Mouse (Mus musculus): ENCODE measurements around the gene Tmub2. TPM values are rescaled to one million over a fixed set of nuclear protein-coding genes. Genes with fewer than 3 reads are reported as not detected.
A peak's percentile ranks its signal among the peaks of the same experiment; 100 is the strongest.
"Not testable (repeated sequence)": the region's sequence is repeated elsewhere in the genome, so short reads cannot be mapped to it uniquely, and the experiment has no call there.

Tmub2 gene
- polyA plus RNA-seq, 1 experiment from 2014 or later, result 48.9 TPM

DNA sequence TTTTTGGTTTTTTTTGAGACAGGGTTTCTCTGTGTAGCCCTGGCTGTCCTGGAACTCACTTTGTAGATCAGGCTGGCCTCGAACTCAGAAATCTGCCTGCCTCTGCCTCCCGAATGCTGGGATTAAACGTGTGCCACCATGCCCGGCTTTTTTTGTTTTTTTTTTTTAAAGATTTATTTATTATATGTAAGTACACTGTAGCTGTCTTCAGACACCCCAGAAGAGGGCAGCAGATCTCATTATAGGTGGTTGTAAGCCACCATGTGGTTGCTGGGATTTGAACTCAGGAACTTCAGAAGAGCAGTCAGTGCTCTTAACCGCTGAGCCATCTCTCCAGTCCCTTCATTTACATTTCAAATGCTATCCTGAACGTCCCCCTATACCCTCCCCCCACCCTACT, 4.5 kb upstream of the Tmub2 start:
- 84% methylated on average over 6 of the region's 6 CpGs for WGBS
- not testable (repeated sequence) for H3K36me3 ChIP-seq; H3K9me3 ChIP-seq; ATAC-seq (ENCODE audit: insufficient number of reproducible peaks, insufficient read depth, low FRiP score, low TSS enrichment); H3K27me3 ChIP-seq; H3K4me2 ChIP-seq (replicated peaks); H3K4me3 ChIP-seq; H3K27ac ChIP-seq; H3K9ac ChIP-seq
- H3K4me1 ChIP-seq, result peaks cover 14% of the 10 kb centered on the region; the same call in 1 of the 2 replicates

DNA sequence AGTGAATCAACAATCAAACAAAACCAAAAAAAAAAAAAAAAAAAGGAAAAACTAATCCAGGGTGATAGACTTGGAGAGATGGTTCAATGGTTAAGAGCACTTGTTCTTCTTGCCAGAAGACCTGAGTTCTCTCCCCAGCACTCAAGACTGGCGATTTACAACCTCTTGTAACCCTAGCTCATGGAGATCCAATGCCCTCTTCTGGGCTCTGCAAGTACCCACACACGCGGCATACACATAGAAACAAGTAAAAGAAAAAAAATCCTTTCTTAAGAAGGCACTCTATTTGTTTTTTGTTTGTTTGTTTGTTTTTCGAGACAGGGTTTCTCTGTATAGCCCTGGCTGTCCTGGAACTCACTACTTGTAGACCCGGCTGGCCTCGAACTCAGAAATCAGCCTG, 809 bp upstream of the Tmub2 start:
- Histone ChIP-seq H3K9me3 (no peaks in the 10 kb centered on the region), H3K4me2 (replicated peaks) (peak overlapping the region; percentile 65), H3K27me3 (no peaks in the 10 kb centered on the region), H3K9ac (no peak overlapping the region), H3K4me1 (peaks cover 13% of the 10 kb centered on the region), H3K36me3 (peaks cover 18% of the 10 kb centered on the region), H3K27ac (peak overlapping the region; percentile 47; the same call in 1 of the 2 replicates), H3K4me3 (0 out of 2 replicates have a peak overlapping the region, but pooled peaks have one; percentile 73)
- WGBS, result 88% methylated on average over 6 of the region's 6 CpGs
- no peak for ATAC-seq (ENCODE audit: insufficient number of reproducible peaks, insufficient read depth, low FRiP score, low TSS enrichment)

DNA sequence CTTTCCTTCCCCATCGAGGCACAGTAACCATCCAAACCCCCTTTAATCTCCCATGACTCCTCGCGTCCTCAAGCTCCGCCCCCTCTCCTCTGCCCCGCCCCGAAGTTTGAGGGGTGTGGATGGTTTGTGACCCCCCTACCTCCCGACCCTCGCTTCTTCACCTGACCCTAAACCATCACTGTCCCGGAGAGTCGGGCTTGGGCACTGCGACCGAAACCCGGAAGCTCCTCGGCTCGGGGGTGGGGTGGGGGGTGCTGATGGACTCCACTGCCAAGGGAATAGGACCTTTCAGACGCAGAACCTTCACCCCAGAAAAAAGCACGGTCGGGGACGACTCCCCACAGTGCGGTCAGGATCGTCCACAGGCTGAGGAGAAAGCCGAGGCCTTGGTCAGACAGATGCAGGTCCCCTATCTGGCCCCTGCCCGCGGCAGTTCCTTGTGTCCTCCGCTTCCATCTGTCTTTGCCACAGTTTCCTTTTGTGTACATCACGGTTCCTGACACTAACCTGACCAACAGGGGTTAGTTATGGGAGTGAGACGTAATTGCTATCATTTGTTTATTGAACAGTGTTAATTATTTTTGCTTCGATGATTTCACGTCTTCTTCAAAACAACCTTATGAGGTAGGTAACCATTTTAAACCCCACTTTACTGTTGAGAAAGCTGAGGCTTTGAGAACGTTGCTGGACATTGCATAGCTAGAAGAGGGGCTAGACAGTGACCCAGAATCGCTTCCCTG, 534 bp downstream of the Tmub2 start:
- H3K4me2 ChIP-seq (replicated peaks), result peak overlapping the region; percentile 65
- H3K9me3 ChIP-seq, result no peaks in the 10 kb centered on the region
- H3K27me3 ChIP-seq, result no peaks in the 10 kb centered on the region
- peak overlapping the region; percentile 47 for H3K27ac ChIP-seq
- H3K36me3 ChIP-seq, result peaks cover 32% of the 10 kb centered on the region
- peaks cover 13% of the 10 kb centered on the region for H3K4me1 ChIP-seq
- peak; percentile 60 for ATAC-seq (ENCODE audit: insufficient number of reproducible peaks, insufficient read depth, low FRiP score, low TSS enrichment)
- 5% methylated on average over 31 of the region's 31 CpGs for WGBS
- peak overlapping the region; percentile 76 for H3K9ac ChIP-seq
- H3K4me3 ChIP-seq, result peak overlapping the region; percentile 73

- no peak for ATAC-seq (ENCODE audit: insufficient number of reproducible peaks, insufficient read depth, low FRiP score, low TSS enrichment)
- H3K27ac ChIP-seq, result no peak overlapping the region
- peaks cover 13% of the 10 kb centered on the region for H3K4me1 ChIP-seq
- no peak overlapping the region for H3K9ac ChIP-seq
- no peaks in the 10 kb centered on the region for H3K27me3 ChIP-seq
- H3K9me3 ChIP-seq, result no peaks in the 10 kb centered on the region
- H3K36me3 ChIP-seq, result peaks cover 54% of the 10 kb centered on the region
- no peak overlapping the region for H3K4me2 ChIP-seq (replicated peaks)
- H3K4me3 ChIP-seq, result no peak overlapping the region
- 88% methylated on average over 8 of the region's 8 CpGs for WGBS
Observed at GRCm38 (mm10) chr11:102287485-102287884, 2.8 kb downstream of the Tmub2 start.

DNA sequence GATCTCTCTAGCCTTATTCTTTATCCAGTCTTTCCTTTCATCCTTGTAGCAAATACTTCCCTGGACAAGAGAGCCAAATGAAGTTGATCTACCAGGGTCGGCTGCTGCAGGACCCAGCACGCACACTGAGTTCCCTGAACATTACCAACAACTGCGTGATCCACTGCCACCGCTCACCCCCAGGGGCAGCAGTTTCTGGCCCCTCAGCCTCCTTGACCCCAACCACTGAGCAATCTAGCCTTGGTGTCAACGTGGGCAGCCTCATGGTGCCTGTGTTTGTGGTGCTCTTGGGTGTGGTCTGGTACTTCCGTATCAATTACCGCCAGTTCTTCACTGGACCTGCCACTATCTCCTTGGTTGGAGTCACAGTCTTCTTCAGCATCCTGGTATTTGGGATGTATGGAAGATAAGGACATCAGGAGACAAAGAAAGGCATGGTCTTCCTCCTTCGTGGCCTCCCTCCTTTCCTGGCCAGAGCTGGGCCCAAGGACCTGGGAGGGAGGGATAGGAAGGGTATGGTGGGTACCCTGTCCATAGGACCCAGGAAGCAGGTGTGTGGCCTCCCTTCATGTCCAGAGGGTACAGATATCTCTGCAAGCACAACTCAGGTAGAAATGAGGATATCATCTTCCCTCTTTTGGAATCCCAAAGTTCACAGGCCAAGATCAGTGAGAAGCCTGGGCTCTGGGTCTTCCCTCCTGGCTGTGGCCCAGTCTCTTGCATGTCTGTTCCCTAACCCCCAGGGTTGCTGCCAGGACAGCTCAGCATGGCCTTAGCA, 3.5 kb downstream of the Tmub2 start:
- WGBS, result 87% methylated on average over 8 of the region's 8 CpGs
- ATAC-seq (ENCODE audit: insufficient number of reproducible peaks, insufficient read depth, low FRiP score, low TSS enrichment), result no peak
- no peak overlapping the region for H3K4me3 ChIP-seq
- no peak overlapping the region for H3K27ac ChIP-seq
- peaks cover 13% of the 10 kb centered on the region for H3K4me1 ChIP-seq
- no peaks in the 10 kb centered on the region for H3K27me3 ChIP-seq
- H3K9me3 ChIP-seq, result no peaks in the 10 kb centered on the region
- peaks cover 61% of the 10 kb centered on the region for H3K36me3 ChIP-seq
- no peak overlapping the region for H3K9ac ChIP-seq
- no peak overlapping the region for H3K4me2 ChIP-seq (replicated peaks)

DNA sequence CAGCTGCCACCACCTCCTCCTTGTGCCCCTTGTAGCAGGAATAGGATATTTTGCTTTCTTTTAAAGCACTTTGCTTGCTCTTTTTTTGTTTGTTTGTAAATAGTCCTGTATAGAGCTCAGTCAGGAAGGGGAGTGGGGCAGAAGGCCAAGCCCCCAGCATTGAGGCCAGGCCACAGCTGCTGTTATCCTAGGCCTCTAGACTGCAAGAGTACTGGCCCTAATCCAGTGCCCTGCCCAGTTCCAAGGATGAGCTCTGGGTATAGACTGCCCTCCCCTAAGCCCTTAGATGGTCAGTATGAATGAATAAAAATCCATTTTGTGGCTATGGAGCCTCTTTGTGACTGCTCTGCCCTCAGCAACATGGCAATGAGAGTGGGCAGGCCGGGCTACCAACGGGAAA, 4.2 kb downstream of the Tmub2 start:
- Histone ChIP-seq H3K4me2 (replicated peaks) (no peak overlapping the region), H3K36me3 (peaks cover 68% of the 10 kb centered on the region), H3K9me3 (no peaks in the 10 kb centered on the region), H3K4me1 (peaks cover 14% of the 10 kb centered on the region), H3K9ac (no peak overlapping the region), H3K27ac (no peak overlapping the region), H3K27me3 (no peaks in the 10 kb centered on the region), H3K4me3 (no peak overlapping the region)
- WGBS, result 61% methylated on average over 2 of the region's 2 CpGs
- ATAC-seq (ENCODE audit: insufficient number of reproducible peaks, insufficient read depth, low FRiP score, low TSS enrichment), result no peak

DNA sequence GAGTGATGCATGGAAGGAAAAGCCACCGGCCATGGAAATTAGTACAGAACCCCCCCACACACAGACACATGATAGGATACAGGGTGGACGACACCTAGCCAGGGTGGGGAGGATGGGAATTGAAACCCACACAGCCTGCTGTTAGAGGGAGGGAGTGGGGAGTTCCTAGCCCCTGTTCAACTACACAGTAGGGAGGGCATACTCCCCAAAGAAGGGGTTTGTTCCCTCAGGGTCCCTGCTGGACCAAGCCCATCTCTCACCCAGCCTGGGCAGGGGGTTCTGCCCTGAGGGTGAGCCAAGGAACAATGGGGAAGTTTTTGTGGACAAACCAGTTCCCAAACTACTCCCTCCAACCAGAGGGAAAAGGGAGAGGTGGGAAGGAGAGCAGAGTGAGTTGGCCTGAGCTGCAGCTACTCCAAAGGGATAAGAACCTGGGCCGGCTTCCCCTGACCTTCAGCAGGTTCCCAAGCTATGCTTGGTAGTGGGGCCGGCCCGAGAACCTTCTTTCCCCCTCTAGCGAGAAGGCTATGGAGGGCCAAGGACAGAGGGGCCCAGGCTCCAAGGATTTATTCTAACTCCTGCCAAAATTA, 4.9 kb downstream of the Tmub2 start:
- ATAC-seq (ENCODE audit: insufficient number of reproducible peaks, insufficient read depth, low FRiP score, low TSS enrichment), result no peak
- no peak overlapping the region for H3K4me3 ChIP-seq
- no peaks in the 10 kb centered on the region for H3K27me3 ChIP-seq
- peak overlapping the region; percentile 30; the same call in 1 of the 2 replicates for H3K27ac ChIP-seq
- no peaks in the 10 kb centered on the region for H3K9me3 ChIP-seq
- H3K4me1 ChIP-seq, result peaks cover 21% of the 10 kb centered on the region
- H3K4me2 ChIP-seq (replicated peaks), result no peak overlapping the region
- peaks cover 75% of the 10 kb centered on the region for H3K36me3 ChIP-seq
- WGBS, result 49% methylated on average over 6 of the region's 6 CpGs
- H3K9ac ChIP-seq, result no peak overlapping the region

DNA sequence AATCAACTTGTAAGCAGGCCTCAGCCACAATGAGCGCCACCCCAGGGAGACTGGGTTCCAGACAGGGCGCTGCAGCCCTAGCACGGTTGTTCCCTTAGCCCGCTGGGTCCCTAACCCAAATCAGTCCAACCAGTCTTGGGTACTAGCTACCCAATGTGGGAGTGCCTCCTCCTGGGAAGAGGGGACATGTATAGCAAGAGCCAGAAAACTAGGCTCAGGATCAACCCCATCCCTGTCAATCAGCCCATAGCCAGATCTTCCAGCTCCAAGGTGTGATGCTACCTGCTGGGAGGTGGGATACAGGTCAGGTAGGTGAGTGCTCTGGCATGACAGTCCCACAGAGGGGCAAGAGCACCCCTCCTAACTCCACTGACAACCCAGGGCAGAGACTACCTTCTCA, 5.4 kb downstream of the Tmub2 start:
- peaks cover 77% of the 10 kb centered on the region for H3K36me3 ChIP-seq
- no peak overlapping the region for H3K9ac ChIP-seq
- H3K4me1 ChIP-seq, result peaks cover 27% of the 10 kb centered on the region
- no peak for ATAC-seq (ENCODE audit: insufficient number of reproducible peaks, insufficient read depth, low FRiP score, low TSS enrichment)
- no peaks in the 10 kb centered on the region for H3K27me3 ChIP-seq
- no peak overlapping the region for H3K4me2 ChIP-seq (replicated peaks)
- no peak overlapping the region for H3K27ac ChIP-seq
- H3K4me3 ChIP-seq, result no peak overlapping the region
- no peaks in the 10 kb centered on the region for H3K9me3 ChIP-seq
- WGBS, result 84% methylated on average over 4 of the region's 4 CpGs

DNA sequence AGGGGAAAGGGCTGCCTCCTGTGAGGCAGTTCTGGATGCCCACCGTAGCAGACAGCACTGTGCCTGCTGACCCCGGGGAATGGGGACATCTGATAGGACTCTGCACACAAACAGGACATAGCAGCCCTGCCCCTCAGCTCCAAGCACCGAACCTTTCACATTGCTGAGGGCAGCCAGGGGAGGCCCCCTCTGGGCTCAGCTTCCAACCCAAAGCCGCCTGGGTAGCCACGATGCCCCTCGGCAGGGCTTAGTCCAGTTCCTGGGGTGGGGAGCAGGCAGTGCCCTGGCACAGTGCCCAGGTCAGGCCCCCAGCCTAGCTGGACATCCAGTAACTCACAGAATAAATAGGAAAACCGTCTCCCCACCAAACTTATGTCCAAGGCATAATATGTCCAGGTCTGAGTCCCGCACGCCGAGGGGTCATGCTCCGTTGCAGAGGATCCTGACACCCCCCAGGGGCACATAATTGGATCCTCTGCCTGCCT, 6.4 kb downstream of the Tmub2 start:
- Histone ChIP-seq H3K9ac (no peak overlapping the region), H3K4me3 (no peak overlapping the region), H3K4me1 (peaks cover 24% of the 10 kb centered on the region), H3K4me2 (replicated peaks) (no peak overlapping the region), H3K27me3 (no peaks in the 10 kb centered on the region), H3K9me3 (no peaks in the 10 kb centered on the region), H3K36me3 (peaks cover 77% of the 10 kb centered on the region), H3K27ac (no peak overlapping the region)
- WGBS, result 83% methylated on average over 11 of the region's 11 CpGs
- ATAC-seq (ENCODE audit: insufficient number of reproducible peaks, insufficient read depth, low FRiP score, low TSS enrichment), result no peak

- Histone ChIP-seq H3K4me3 (no peak overlapping the region), H3K27ac (no peak overlapping the region), H3K9ac (0 out of 2 replicates have a peak overlapping the region, but pooled peaks have one; percentile 90), H3K27me3 (no peaks in the 10 kb centered on the region), H3K36me3 (peaks cover 58% of the 10 kb centered on the region), H3K4me1 (peaks cover 24% of the 10 kb centered on the region), H3K9me3 (no peaks in the 10 kb centered on the region), H3K4me2 (replicated peaks) (peak overlapping the region; percentile 86; the same call in 1 of the 2 replicates)
- WGBS, result 95% methylated on average over 13 of the region's 13 CpGs
- ATAC-seq (ENCODE audit: insufficient number of reproducible peaks, insufficient read depth, low FRiP score, low TSS enrichment), result no peak
Observed at GRCm38 (mm10) chr11:102293971-102294370, 9.2 kb downstream of the Tmub2 start.

GRCm38 (mm10) chr11:102294416-102294815, 9.7 kb downstream of the Tmub2 start:
- Histone ChIP-seq H3K4me1 (peaks cover 24% of the 10 kb centered on the region), H3K4me2 (replicated peaks) (peak overlapping the region; percentile 86), H3K4me3 (peak overlapping the region; percentile 91; the same call in 1 of the 2 replicates), H3K36me3 (peaks cover 53% of the 10 kb centered on the region), H3K9ac (peak overlapping the region; percentile 90; the same call in 1 of the 2 replicates), H3K9me3 (no peaks in the 10 kb centered on the region), H3K27ac (peak overlapping the region; percentile 99; the same call in 1 of the 2 replicates), H3K27me3 (no peaks in the 10 kb centered on the region)
- no peak for ATAC-seq (ENCODE audit: insufficient number of reproducible peaks, insufficient read depth, low FRiP score, low TSS enrichment)
- 75% methylated on average over 5 of the region's 5 CpGs for WGBS
